Mouse (Mus musculus) limb, embryonic 15.5 days (tissue): ENCODE measurements around the gene Map2k6. TPM values are rescaled to one million over a fixed set of nuclear protein-coding genes. Genes with fewer than 3 reads are reported as not detected.
A peak's percentile ranks its signal among the peaks of the same experiment; 100 is the strongest.

ENCODE experiments used
- ATAC-seq: fragments of 200-750 bp; cut with Nextera tagmentation; 2 replicates; pipeline ENCODE4 v1.8.0; 2017; ENCODE audit warnings: low read depth, moderate TSS enrichment; ENCODE audit not compliant: insufficient number of reproducible peaks, low FRiP score, low TSS enrichment
- H3K27ac ChIP-seq: fragments of 300-500 bp; sonication (generic); 2 replicates; pipeline ENCODE4 v1.5.1; 2015; ENCODE audit warnings: moderate library complexity, mild to moderate bottlenecking, inconsistent platforms
- H3K27me3 ChIP-seq: fragments of 300-500 bp; sonication (generic); 2 replicates; pipeline ENCODE4 v1.6.1; 2015; ENCODE audit warnings: inconsistent platforms
- H3K36me3 ChIP-seq: fragments of 300-500 bp; sonication (generic); 2 replicates; pipeline ENCODE4 v1.6.1; 2015; ENCODE audit warnings: inconsistent platforms
- H3K4me1 ChIP-seq: fragments of 300-500 bp; sonication (generic); 2 replicates; pipeline ENCODE4 v1.6.1; 2015; ENCODE audit warnings: inconsistent platforms
- H3K4me2 ChIP-seq: fragments of 300-500 bp; sonication (generic); 2 replicates; pipeline ENCODE4 v1.6.1; 2015; ENCODE audit warnings: mild to moderate bottlenecking, inconsistent platforms
- H3K4me3 ChIP-seq: fragments of 300-500 bp; sonication (generic); 2 replicates; pipeline ENCODE4 v1.5.1; 2015; ENCODE audit warnings: mild to moderate bottlenecking, inconsistent platforms
- H3K9ac ChIP-seq: fragments of 300-500 bp; sonication (generic); 2 replicates; pipeline ENCODE4 v1.6.1; 2015; ENCODE audit warnings: inconsistent platforms
- H3K9me3 ChIP-seq: fragments of 300-500 bp; sonication (generic); 2 replicates; pipeline ENCODE4 v1.6.1; 2016; ENCODE audit warnings: inconsistent platforms
- WGBS: fragments of 180-500 bp; shearing (Covaris S2); methylation state at CpG from one replicate; pipeline ENCODE4 v1.1.7; 2015; 5-methylcytosine and 5-hydroxymethylcytosine counted together
- polyA plus RNA-seq: library from polyadenylated mRNA; unstranded; fragments of >200 nt; fragmentation: Nextera tagmentation; extraction: Ambion mirVana; gene quantifications from 2 replicates; pipeline ENCODE4 v1.2.1, GENCODE M21; 2015

Gene Map2k6
- polyA plus RNA-seq, 1 experiment from 2014 or later, result 21.9 TPM

DNA sequence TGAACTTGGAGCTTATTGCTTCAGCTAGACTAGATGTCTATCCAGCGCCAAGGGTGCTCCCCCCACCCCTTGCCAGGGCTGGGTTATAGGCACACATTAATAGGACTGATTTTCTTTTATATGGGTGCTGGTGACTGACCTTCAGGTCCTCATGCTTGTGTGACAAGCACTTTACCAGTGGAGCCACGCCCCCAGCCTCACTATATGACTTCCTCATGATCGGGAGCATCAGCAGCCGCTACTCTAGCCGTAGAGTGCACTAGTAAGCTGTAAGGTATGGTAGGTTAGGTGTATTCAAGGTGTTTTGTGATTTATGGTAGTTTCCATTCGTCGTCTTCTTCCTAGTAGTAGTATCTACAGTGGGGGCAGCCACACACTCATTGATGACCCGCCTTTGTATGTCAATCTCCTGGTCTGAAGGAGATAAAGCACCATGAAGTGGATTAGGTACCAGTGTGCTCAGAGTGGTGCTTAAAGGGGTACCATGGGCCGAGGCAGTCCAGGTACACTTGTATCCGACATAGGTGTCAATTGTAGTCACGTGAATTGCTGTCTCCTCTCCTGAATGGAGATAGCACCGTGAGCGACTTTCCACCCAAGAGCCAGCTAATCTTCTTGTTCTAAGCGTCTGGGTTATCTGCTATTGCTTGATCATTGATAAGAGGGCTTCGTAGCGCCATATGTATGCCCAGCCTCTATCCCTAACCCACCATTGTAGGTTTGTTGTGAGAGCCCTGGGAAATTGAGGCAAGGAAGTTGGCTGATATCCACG is 62.8 kb downstream of the Map2k6 start:
- Histone ChIP-seq H3K4me1 (no peaks in the 10 kb centered on the region), H3K9me3 (no peaks in the 10 kb centered on the region), H3K9ac (no peak overlapping the region), H3K4me2 (no peak overlapping the region), H3K4me3 (no peak overlapping the region), H3K27me3 (no peaks in the 10 kb centered on the region), H3K36me3 (no peaks in the 10 kb centered on the region), H3K27ac (no peak overlapping the region)
- ATAC-seq, result no peak
- 94% methylated on average over 17 of the region's 17 CpGs for WGBS

- Histone ChIP-seq H3K9me3 (no peaks in the 10 kb centered on the region), H3K4me3 (no peak overlapping the region), H3K9ac (no peak overlapping the region), H3K27ac (no peak overlapping the region), H3K27me3 (no peaks in the 10 kb centered on the region), H3K4me1 (no peaks in the 10 kb centered on the region), H3K36me3 (no peaks in the 10 kb centered on the region), H3K4me2 (no peak overlapping the region)
- no peak for ATAC-seq
- 88% methylated on average over 8 of the region's 8 CpGs for WGBS
These were observed 64.2 kb downstream of the Map2k6 start for GRCm38 (mm10) chr11:110462975-110463578.

- WGBS, result 78% methylated on average over 9 of the region's 9 CpGs
These were observed 64.9 kb downstream of the Map2k6 start for GRCm38 (mm10) chr11:110463801-110464200.

GRCm38 (mm10) chr11:110469054-110469453 is 70.1 kb downstream of the Map2k6 start:
- 85% methylated on average over 2 of the region's 2 CpGs for whole genome bisulfite sequencing
- no peak for ATAC-seq
- no peaks in the 10 kb centered on the region for H3K27me3 ChIP-seq

More at GRCm38 (mm10) chr11:110463801-110464200, 64.9 kb downstream of the Map2k6 start:
- H3K27ac ChIP-seq, result no peak overlapping the region
- no peaks in the 10 kb centered on the region for H3K36me3 ChIP-seq
- no peaks in the 10 kb centered on the region for H3K9me3 ChIP-seq
- no peak overlapping the region for H3K9ac ChIP-seq
- H3K4me3 ChIP-seq, result no peak overlapping the region
- ATAC-seq, result no peak
- H3K27me3 ChIP-seq, result no peaks in the 10 kb centered on the region
- H3K4me1 ChIP-seq, result no peaks in the 10 kb centered on the region
- no peak overlapping the region for H3K4me2 ChIP-seq

GRCm38 (mm10) chr11:110470561-110471273 is 71.8 kb downstream of the Map2k6 start:
- no peak for ATAC-seq
- Histone ChIP-seq H3K9ac (no peak overlapping the region), H3K4me3 (no peak overlapping the region), H3K27ac (no peak overlapping the region), H3K9me3 (no peaks in the 10 kb centered on the region), H3K36me3 (no peaks in the 10 kb centered on the region), H3K4me2 (no peak overlapping the region), H3K27me3 (no peaks in the 10 kb centered on the region), H3K4me1 (no peaks in the 10 kb centered on the region)
- WGBS, result 65% methylated on average over 8 of the region's 8 CpGs

More at GRCm38 (mm10) chr11:110469054-110469453, 70.1 kb downstream of the Map2k6 start:
- Histone ChIP-seq H3K9me3 (no peaks in the 10 kb centered on the region), H3K4me3 (no peak overlapping the region), H3K4me2 (no peak overlapping the region), H3K4me1 (no peaks in the 10 kb centered on the region), H3K9ac (no peak overlapping the region), H3K36me3 (no peaks in the 10 kb centered on the region), H3K27ac (no peak overlapping the region)

DNA sequence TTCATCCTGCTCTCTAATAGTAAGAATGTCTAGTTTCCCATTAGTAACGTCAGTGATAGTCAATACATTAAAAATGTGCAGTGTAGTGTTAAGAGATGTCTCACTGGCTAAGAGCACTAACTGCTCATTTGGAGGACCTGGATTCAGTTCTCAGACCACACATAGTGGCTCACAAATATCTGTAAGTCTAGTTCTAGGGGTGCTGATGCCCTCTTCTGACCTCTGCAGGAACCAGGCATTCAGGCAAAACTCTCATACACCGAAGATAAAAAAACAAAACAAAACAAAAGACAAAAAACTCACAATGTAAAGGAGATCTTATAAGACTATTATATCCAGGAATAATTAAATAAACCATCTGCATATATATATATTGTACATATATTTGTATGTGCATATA is 72.4 kb downstream of the Map2k6 start:
- no peak for ATAC-seq
- no peak overlapping the region for H3K4me2 ChIP-seq
- WGBS, result 84% methylated on average over 2 of the region's 2 CpGs

GRCm38 (mm10) chr11:110472078-110472477 is 73.2 kb downstream of the Map2k6 start:
- no peaks in the 10 kb centered on the region for H3K9me3 ChIP-seq
- no peak overlapping the region for H3K4me2 ChIP-seq
- WGBS, result 79% methylated on average over 5 of the region's 5 CpGs
- no peaks in the 10 kb centered on the region for H3K27me3 ChIP-seq
- H3K4me1 ChIP-seq, result no peaks in the 10 kb centered on the region
- H3K9ac ChIP-seq, result no peak overlapping the region
- ATAC-seq, result no peak
- no peaks in the 10 kb centered on the region for H3K36me3 ChIP-seq
- H3K27ac ChIP-seq, result no peak overlapping the region
- no peak overlapping the region for H3K4me3 ChIP-seq

More for the DNA sequence above, 72.4 kb downstream of the Map2k6 start:
- no peaks in the 10 kb centered on the region for H3K36me3 ChIP-seq
- H3K27ac ChIP-seq, result no peak overlapping the region
- no peaks in the 10 kb centered on the region for H3K9me3 ChIP-seq
- H3K4me3 ChIP-seq, result no peak overlapping the region
- no peak overlapping the region for H3K9ac ChIP-seq
- no peaks in the 10 kb centered on the region for H3K4me1 ChIP-seq
- H3K27me3 ChIP-seq, result no peaks in the 10 kb centered on the region

DNA sequence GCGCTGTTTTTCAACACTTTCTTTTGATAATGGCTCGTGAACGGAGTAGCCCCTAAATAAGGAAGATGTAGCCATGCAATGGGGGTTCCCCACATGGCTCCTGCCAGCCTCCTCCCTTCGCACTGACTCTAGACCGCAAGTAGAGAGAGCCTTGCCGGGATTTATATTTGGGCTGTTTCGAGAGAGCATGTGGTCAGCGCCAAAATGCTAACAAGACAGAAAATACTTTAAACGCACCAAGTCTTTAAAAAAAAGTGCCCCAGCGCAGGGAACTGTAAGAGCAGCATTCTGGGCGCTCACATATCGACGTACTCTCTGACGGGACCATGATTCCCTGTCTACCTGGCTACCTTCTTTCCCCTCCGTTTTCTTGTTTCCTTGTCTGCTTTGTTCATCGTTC is 74.6 kb downstream of the Map2k6 start:
- WGBS, result 88% methylated on average over 16 of the region's 16 CpGs
- no peak overlapping the region for H3K9ac ChIP-seq
- no peak overlapping the region for H3K4me2 ChIP-seq
- H3K4me1 ChIP-seq, result peaks cover 7% of the 10 kb centered on the region
- no peaks in the 10 kb centered on the region for H3K27me3 ChIP-seq
- no peaks in the 10 kb centered on the region for H3K36me3 ChIP-seq
- H3K9me3 ChIP-seq, result no peaks in the 10 kb centered on the region
- no peak for ATAC-seq
- no peak overlapping the region for H3K27ac ChIP-seq
- no peak overlapping the region for H3K4me3 ChIP-seq

DNA sequence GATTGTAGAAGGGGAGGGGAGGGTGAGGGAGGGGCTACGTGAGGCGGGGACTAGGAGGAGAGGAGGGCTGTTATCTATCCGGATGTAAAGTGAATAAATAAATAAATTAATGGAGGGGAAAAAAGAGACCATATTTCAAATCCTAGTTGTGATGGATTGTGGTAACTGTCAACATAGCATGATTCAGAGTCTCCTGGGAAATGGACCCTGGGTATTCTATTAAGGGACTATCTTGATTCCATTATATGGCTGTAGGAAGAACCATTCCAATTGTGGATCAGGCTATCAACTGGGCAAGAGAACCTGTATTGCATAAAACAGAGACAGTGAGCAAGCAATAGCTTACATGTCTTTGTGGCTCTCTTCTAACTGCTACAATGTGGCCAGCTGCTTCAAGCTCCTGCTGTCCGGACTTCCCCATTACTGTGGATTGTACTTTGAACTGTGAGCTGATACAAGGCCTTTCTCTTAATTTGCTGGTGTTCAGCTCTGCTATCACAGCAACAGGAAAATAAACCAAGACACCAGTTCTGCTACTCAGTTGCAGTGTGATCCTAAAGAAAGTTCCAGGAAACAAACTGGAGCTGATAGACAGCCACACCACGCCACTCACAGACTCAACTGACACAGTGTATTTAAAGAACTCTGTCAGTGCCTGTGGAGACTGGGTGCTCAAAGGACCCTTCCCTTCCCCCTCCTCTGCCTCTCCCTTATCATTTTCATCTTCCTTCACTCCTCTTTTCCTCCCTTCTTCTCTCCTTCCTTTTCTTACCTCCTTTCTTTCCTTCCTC is 77.6 kb downstream of the Map2k6 start:
- 75% methylated on average over 5 of the region's 5 CpGs for WGBS
- no peak for ATAC-seq
- Histone ChIP-seq H3K4me3 (no peak overlapping the region), H3K36me3 (no peaks in the 10 kb centered on the region), H3K27me3 (no peaks in the 10 kb centered on the region), H3K9ac (no peak overlapping the region), H3K27ac (no peak overlapping the region), H3K9me3 (no peaks in the 10 kb centered on the region), H3K4me1 (peaks cover 20% of the 10 kb centered on the region), H3K4me2 (no peak overlapping the region)

DNA sequence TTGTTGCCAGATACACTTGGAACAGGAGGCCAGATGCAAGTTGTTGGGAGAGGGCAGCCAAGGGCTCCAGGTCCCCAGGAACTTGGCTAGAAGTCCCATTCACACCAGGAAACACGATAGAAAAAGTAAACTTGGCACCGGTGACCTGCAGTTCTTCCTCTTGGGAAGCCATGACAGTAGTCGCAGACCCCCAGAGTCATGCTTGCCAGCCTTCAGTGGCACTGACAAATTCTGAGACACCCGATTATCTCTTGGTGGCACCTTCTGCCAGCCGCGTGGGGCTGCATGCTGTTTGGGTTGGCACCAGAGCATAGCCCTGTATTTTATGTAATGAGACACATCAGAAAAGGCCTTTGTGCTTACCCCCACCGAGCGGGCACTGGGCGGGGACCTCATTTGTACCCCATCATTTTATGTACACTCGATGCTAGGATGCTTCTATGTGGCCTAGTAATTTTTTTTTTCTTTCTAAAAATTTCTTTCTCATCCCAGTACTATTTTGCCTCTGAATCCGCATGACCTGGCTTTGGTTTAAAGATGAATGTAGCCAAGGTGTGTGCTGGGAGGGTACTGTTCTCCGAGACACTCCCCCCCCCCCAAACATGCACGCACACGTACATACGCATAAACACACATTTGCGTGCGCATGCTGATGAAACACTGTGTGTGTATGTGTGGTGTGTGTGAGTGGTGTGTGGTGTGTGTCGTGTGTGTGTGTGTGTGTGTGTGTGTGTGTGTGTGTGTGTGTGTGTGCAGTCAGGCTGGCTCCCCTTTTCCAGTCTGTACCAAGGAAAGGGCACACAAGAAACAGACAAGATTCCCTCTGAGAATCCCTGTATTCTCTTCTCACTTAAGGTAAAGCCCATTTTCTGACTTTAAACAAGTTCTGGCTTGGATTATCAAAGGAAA is 79.3 kb downstream of the Map2k6 start:
- H3K9me3 ChIP-seq, result no peaks in the 10 kb centered on the region
- H3K27me3 ChIP-seq, result no peaks in the 10 kb centered on the region
- H3K27ac ChIP-seq, result no peak overlapping the region
- H3K36me3 ChIP-seq, result no peaks in the 10 kb centered on the region
- H3K9ac ChIP-seq, result no peak overlapping the region
- no peak for ATAC-seq
- peaks cover 28% of the 10 kb centered on the region for H3K4me1 ChIP-seq
- no peak overlapping the region for H3K4me3 ChIP-seq
- 51% methylated on average over 18 of the region's 18 CpGs for WGBS
- no peak overlapping the region for H3K4me2 ChIP-seq

DNA sequence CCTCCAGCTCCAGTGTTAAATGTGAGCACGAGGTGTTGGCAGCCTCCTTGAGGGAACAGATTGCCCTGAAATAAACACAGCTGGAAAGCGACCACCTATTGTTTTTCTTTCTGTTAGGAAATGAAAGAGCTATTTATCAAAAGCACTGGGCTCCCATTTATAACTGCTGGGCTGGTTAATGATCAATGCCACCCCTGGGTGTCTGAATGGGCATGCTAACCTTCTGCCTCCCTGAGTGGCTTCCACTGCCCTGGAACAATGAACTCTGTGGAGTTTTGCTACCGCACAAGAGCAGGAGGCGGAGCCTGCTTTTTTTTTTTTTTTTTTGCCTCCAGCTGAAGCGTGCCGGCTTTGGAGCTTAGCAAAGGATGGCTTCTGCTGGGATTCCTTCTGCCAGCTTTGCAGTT is 80.1 kb downstream of the Map2k6 start:
- Histone ChIP-seq H3K4me1 (peaks cover 28% of the 10 kb centered on the region), H3K36me3 (no peaks in the 10 kb centered on the region), H3K9me3 (no peaks in the 10 kb centered on the region), H3K27me3 (no peaks in the 10 kb centered on the region), H3K4me3 (peak overlapping the region; percentile 5; the same call in 1 of the 2 replicates), H3K27ac (no peak overlapping the region), H3K9ac (no peak overlapping the region), H3K4me2 (peak overlapping the region; percentile 27; the same call in 1 of the 2 replicates)
- 0% methylated on average over 6 of the region's 6 CpGs for WGBS
- ATAC-seq, result no peak
